Mouse (Mus musculus) kidney, adult 2 months (tissue): ENCODE results near the gene Irs1. TPM values are rescaled to one million over a fixed set of nuclear protein-coding genes. Genes with fewer than 3 reads are reported as not detected.

Source experiments
- DNase-seq: peaks from one replicate; pipeline ENCODE4 v3.0.0; 2021
- H3K27ac ChIP-seq: fragments of 200-500 bp; 2 replicates; pipeline ENCODE4 v1.5.1; 2012; ENCODE audit warnings: low read depth, low read length, control low read depth, inconsistent platforms; ENCODE audit not compliant: insufficient read depth
- H3K27me3 ChIP-seq: fragments of 200-500 bp; replicated peaks from 2 replicates; pipeline ENCODE4 v1.6.1; 2012; ENCODE audit warnings: mild to moderate bottlenecking, moderate library complexity, low read length, inconsistent platforms; ENCODE audit not compliant: control insufficient read depth, insufficient read depth
- H3K36me3 ChIP-seq: fragments of 200-500 bp; 2 replicates; pipeline ENCODE4 v1.6.1; 2012; ENCODE audit warnings: mild to moderate bottlenecking, moderate library complexity, low read length, inconsistent platforms; ENCODE audit not compliant: control insufficient read depth, insufficient read depth
- H3K4me1 ChIP-seq: fragments of 200-500 bp; 2 replicates; pipeline ENCODE4 v1.6.1; 2011; ENCODE audit warnings: low read length; ENCODE audit not compliant: control insufficient read depth, insufficient read depth
- H3K4me3 ChIP-seq: fragments of 200-500 bp; 2 replicates; pipeline ENCODE4 v1.5.1; 2011; ENCODE audit warnings: mild to moderate bottlenecking, low read depth, low read length, control low read depth; ENCODE audit not compliant: insufficient read depth
- CTCF ChIP-seq: fragments of 200-500 bp; conservative IDR thresholded peaks from 2 replicates; pipeline ENCODE4 v1.5.1; 2011; ENCODE audit warnings: low read depth, mild to moderate bottlenecking, control low read depth, low read length, moderate library complexity, mixed read lengths; ENCODE audit not compliant: insufficient read depth, insufficient read length
- POLR2A ChIP-seq: fragments of 200-500 bp; IDR thresholded peaks from one replicate; pipeline ENCODE4 v1.6.1; 2011; ENCODE audit warnings: low read depth, low read length, control low read depth
- WGBS: fragments of 180-500 bp; shearing (Covaris S2); methylation state at CpG from one replicate; pipeline ENCODE4 v1.1.7; 2018; 5-methylcytosine and 5-hydroxymethylcytosine counted together
- polyA plus RNA-seq: library from polyadenylated mRNA; depleted of rRNA; stranded (reverse); fragments of >200 nt; gene quantifications from 2 replicates; pipeline ENCODE4 v1.2.3, GENCODE M21; 2012

Irs1 gene
- polyA plus RNA-seq, 1 experiment: 7.1 TPM

- TF ChIP-seq CTCF: no peak
- H3K4me1 ChIP-seq: peaks cover 6% of the 10 kb centered on the region
- WGBS: 26% methylated on average over 10 of the region's 10 CpGs
- peak; percentile 67 for DNase-seq
- no peaks in the 10 kb centered on the region for H3K27me3 ChIP-seq
- no peak overlapping the region for H3K27ac ChIP-seq
- H3K4me3 ChIP-seq: no peak overlapping the region
- no peaks in the 10 kb centered on the region for H3K36me3 ChIP-seq
These were observed 43.8 kb downstream of the Irs1 start for GRCm38 (mm10) chr1:82247221-82247951.

GRCm38 (mm10) chr1:82245002-82245401 lies 46.2 kb downstream of the Irs1 start:
- H3K4me1 ChIP-seq: peaks cover 7% of the 10 kb centered on the region
- H3K4me3 ChIP-seq: no peak overlapping the region
- TF ChIP-seq POLR2A (no peak), CTCF (no peak)
- WGBS: 75% methylated on average over 5 of the region's 5 CpGs
- no peaks in the 10 kb centered on the region for H3K27me3 ChIP-seq
- H3K36me3 ChIP-seq: no peaks in the 10 kb centered on the region
- no peak overlapping the region for H3K27ac ChIP-seq
- no peak for DNase-seq

GRCm38 (mm10) chr1:82243260-82243825 lies 47.9 kb downstream of the Irs1 start:
- TF ChIP-seq POLR2A: no peak
- TF ChIP-seq CTCF: no peak
- H3K27ac ChIP-seq: no peak overlapping the region; the same call in 1 of the 2 replicates
- no peaks in the 10 kb centered on the region for H3K36me3 ChIP-seq
- H3K4me1 ChIP-seq: peaks cover 13% of the 10 kb centered on the region
- DNase-seq: peak; percentile 59
- no peaks in the 10 kb centered on the region for H3K27me3 ChIP-seq
- H3K4me3 ChIP-seq: no peak overlapping the region
- WGBS: 62% methylated on average over 6 of the region's 6 CpGs

GRCm38 (mm10) chr1:82239409-82240201 lies 51.6 kb downstream of the Irs1 start:
- no peak for DNase-seq
- H3K27ac ChIP-seq: no peak overlapping the region
- WGBS: 44% methylated on average over 3 of the region's 3 CpGs
- no peaks in the 10 kb centered on the region for H3K36me3 ChIP-seq
- no peaks in the 10 kb centered on the region for H3K27me3 ChIP-seq
- no peak overlapping the region for H3K4me3 ChIP-seq
- peaks cover 9% of the 10 kb centered on the region; the same call in 1 of the 2 replicates for H3K4me1 ChIP-seq
- TF ChIP-seq POLR2A: no peak
- no peak for TF ChIP-seq CTCF

- H3K4me3 ChIP-seq: no peak overlapping the region
- no peak overlapping the region for H3K27ac ChIP-seq
- 64% methylated on average over 4 of the region's 4 CpGs for WGBS
- peaks cover 9% of the 10 kb centered on the region; the same call in 1 of the 2 replicates for H3K4me1 ChIP-seq
- no peaks in the 10 kb centered on the region for H3K27me3 ChIP-seq
- TF ChIP-seq POLR2A (no peak), CTCF (no peak)
- no peak for DNase-seq
- no peaks in the 10 kb centered on the region for H3K36me3 ChIP-seq
These were observed 53.0 kb downstream of the Irs1 start for GRCm38 (mm10) chr1:82238245-82238644.

- H3K36me3 ChIP-seq: no peaks in the 10 kb centered on the region
- no peak for TF ChIP-seq CTCF
- no peak for TF ChIP-seq POLR2A
- WGBS: 74% methylated on average over 3 of the region's 3 CpGs
- H3K27ac ChIP-seq: no peak overlapping the region
- no peak for DNase-seq
- no peaks in the 10 kb centered on the region for H3K27me3 ChIP-seq
- no peak overlapping the region for H3K4me3 ChIP-seq
- H3K4me1 ChIP-seq: peaks cover 7% of the 10 kb centered on the region; the same call in 1 of the 2 replicates
These were observed 55.6 kb downstream of the Irs1 start for GRCm38 (mm10) chr1:82235455-82236104.
